Mouse (Mus musculus) cerebellum, adult 18-20 months (tissue): ENCODE measurements at regions not wholly inside any gene's neighbourhood (a gene's known extent, or its start where the extent isn't known, plus 50 kb on each side); places are given as distances from the start of the nearest gene placed in this dataset.
A peak's percentile ranks its signal among the peaks of the same experiment; 100 is the strongest.
"Not testable (repeated sequence)": the region's sequence is repeated elsewhere in the genome, so short reads cannot be mapped to it uniquely, and the experiment has no call there.

Experiments
- DNase-seq, 2 experiments: peaks; one replicate each; pipeline ENCODE4 v3.0.0; 2021

GRCm38 (mm10) chr8:39833251-39833650 lies 841.6 kb upstream of the Adam24 start:
- no peak for DNase-seq

- no peak for DNase-seq
Measured at GRCm38 (mm10) chr8:39846854-39847253, 828.0 kb upstream of the Adam24 start.

GRCm38 (mm10) chr8:39862544-39862943 lies 812.3 kb upstream of the Adam24 start:
- DNase-seq = no peak

- DNase-seq = no peak
Measured at GRCm38 (mm10) chr8:39902251-39902650, 772.6 kb upstream of the Adam24 start.

- no peak for DNase-seq
Measured at GRCm38 (mm10) chr8:39912926-39913325, 762.0 kb upstream of the Adam24 start.

- no peak for DNase-seq
Measured at GRCm38 (mm10) chr8:39921336-39921735, 753.5 kb upstream of the Adam24 start.

GRCm38 (mm10) chr8:39923741-39924140 lies 751.1 kb upstream of the Adam24 start:
- DNase-seq = no peak

GRCm38 (mm10) chr8:39950178-39950896 lies 724.5 kb upstream of the Adam24 start:
- DNase-seq = no peak

GRCm38 (mm10) chr8:39954497-39954896 lies 720.4 kb upstream of the Adam24 start:
- no peak for DNase-seq

- no peak for DNase-seq
Measured at GRCm38 (mm10) chr8:39954924-39955323, 720.0 kb upstream of the Adam24 start.

GRCm38 (mm10) chr8:40005207-40005837 lies 669.6 kb upstream of the Adam24 start:
- no peak for DNase-seq

- no peak for DNase-seq
Measured at GRCm38 (mm10) chr8:40019281-40019943, 655.5 kb upstream of the Adam24 start.

- DNase-seq = no peak
Measured at GRCm38 (mm10) chr8:40064145-40064544, 610.7 kb upstream of the Adam24 start.

- no peak for DNase-seq
Measured at GRCm38 (mm10) chr8:40071131-40071530, 603.7 kb upstream of the Adam24 start.

GRCm38 (mm10) chr8:40080976-40081375 lies 593.9 kb upstream of the Adam24 start:
- not testable (repeated sequence) for DNase-seq

GRCm38 (mm10) chr8:40084129-40084528 lies 590.7 kb upstream of the Adam24 start:
- no peak for DNase-seq

- no peak for DNase-seq
Measured at GRCm38 (mm10) chr8:40089377-40089776, 585.5 kb upstream of the Adam24 start.

- no peak for DNase-seq
Measured at GRCm38 (mm10) chr8:40124402-40124801, 550.5 kb upstream of the Adam24 start.

GRCm38 (mm10) chr8:40127141-40127540 lies 547.7 kb upstream of the Adam24 start:
- no peak for DNase-seq

- peak; percentile 7 to 9 for DNase-seq
Measured at GRCm38 (mm10) chr8:40132662-40133257, 542.1 kb upstream of the Adam24 start.

- peak; percentile 68 to 82 for DNase-seq
Measured at GRCm38 (mm10) chr8:40150911-40151797, 523.7 kb upstream of the Adam24 start.

- DNase-seq = no peak
Measured at GRCm38 (mm10) chr8:40152451-40152850, 522.4 kb upstream of the Adam24 start.
